Mouse (Mus musculus) bone marrow, adult 2 months (tissue): ENCODE results near the gene Rpl31. TPM values are rescaled to one million over a fixed set of nuclear protein-coding genes. Genes with fewer than 3 reads are reported as not detected.

Experiments
- H3K27ac ChIP-seq: fragments of 200-500 bp; 2 replicates; pipeline ENCODE4 v1.5.1; 2012; ENCODE audit warnings: low read depth, mild to moderate bottlenecking, control low read depth, inconsistent platforms, low read length; ENCODE audit not compliant: control insufficient read depth, poor library complexity, insufficient read depth
- H3K4me1 ChIP-seq: fragments of 200-500 bp; 2 replicates; pipeline ENCODE4 v1.6.1; 2011; ENCODE audit warnings: low read length; ENCODE audit not compliant: control insufficient read depth, insufficient read depth
- H3K4me3 ChIP-seq: fragments of 200-500 bp; replicated peaks from 2 replicates; pipeline ENCODE3; 2011; ENCODE audit warnings: mild to moderate bottlenecking, low read depth, low read length, control low read depth; ENCODE audit not compliant: control insufficient read depth
- CTCF ChIP-seq: fragments of 200-500 bp; IDR thresholded peaks from 2 replicates; pipeline ENCODE4 v1.5.1; 2011; ENCODE audit warnings: low read length, control low read depth; ENCODE audit not compliant: control insufficient read depth, insufficient read depth
- POLR2A ChIP-seq: fragments of 200-500 bp; IDR thresholded peaks from 2 replicates; pipeline ENCODE4 v1.6.1; 2011; ENCODE audit warnings: low read depth, mild to moderate bottlenecking, control low read depth, low read length, borderline replicate concordance; ENCODE audit not compliant: control insufficient read depth
- WGBS: fragments of 180-500 bp; shearing (Covaris S2); methylation state at CpG from one replicate; pipeline ENCODE4 v1.1.7; 2018; 5-methylcytosine and 5-hydroxymethylcytosine counted together
- polyA plus RNA-seq: library from polyadenylated mRNA; stranded (reverse); fragments of >200 nt; gene quantifications from 2 replicates; pipeline ENCODE4 v1.2.4, GENCODE M21; 2011; ENCODE audit warnings: low replicate concordance; ENCODE audit not compliant: missing spikeins, insufficient read depth, insufficient read length

Gene Rpl31
- polyA plus RNA-seq, 1 experiment, result 2,169 TPM

GRCm38 (mm10) chr1:39349001-39349400 lies 18.6 kb upstream of the Rpl31 start:
- no peak overlapping the region for H3K4me3 ChIP-seq
- no peaks in the 10 kb centered on the region; the same call in 1 of the 2 replicates for H3K4me1 ChIP-seq
- no peak overlapping the region for H3K27ac ChIP-seq
- TF ChIP-seq POLR2A (no peak), CTCF (no peak)
- 64% methylated on average over 1 of the region's 1 CpGs for WGBS

- H3K27ac ChIP-seq, result no peak overlapping the region
- no peaks in the 10 kb centered on the region; the same call in 1 of the 2 replicates for H3K4me1 ChIP-seq
- TF ChIP-seq POLR2A, result no peak
- no peak for TF ChIP-seq CTCF
- WGBS, result 81% methylated on average over 7 of the region's 7 CpGs
- no peak overlapping the region for H3K4me3 ChIP-seq
Measured at GRCm38 (mm10) chr1:39349427-39349826, 18.2 kb upstream of the Rpl31 start.

GRCm38 (mm10) chr1:39361754-39362514 lies 5.7 kb upstream of the Rpl31 start:
- WGBS, result 64% methylated on average over 24 of the region's 24 CpGs
- TF ChIP-seq CTCF (no peak), POLR2A (no peak)
- Histone ChIP-seq H3K27ac (no peak overlapping the region), H3K4me1 (no peaks in the 10 kb centered on the region; the same call in 1 of the 2 replicates), H3K4me3 (no peak overlapping the region)

- TF ChIP-seq POLR2A, result no peak
- TF ChIP-seq CTCF, result no peak
- WGBS, result 73% methylated on average over 7 of the region's 7 CpGs
- Histone ChIP-seq H3K4me3 (no peak overlapping the region), H3K27ac (no peak overlapping the region), H3K4me1 (no peaks in the 10 kb centered on the region; the same call in 1 of the 2 replicates)
Measured at GRCm38 (mm10) chr1:39362515-39362893, 5.1 kb upstream of the Rpl31 start.

GRCm38 (mm10) chr1:39365562-39365961 lies 2.1 kb upstream of the Rpl31 start:
- no peak for TF ChIP-seq POLR2A
- TF ChIP-seq CTCF, result no peak
- 85% methylated on average over 1 of the region's 1 CpGs for WGBS
- no peak overlapping the region for H3K27ac ChIP-seq
- H3K4me1 ChIP-seq, result no peaks in the 10 kb centered on the region; the same call in 1 of the 2 replicates
- H3K4me3 ChIP-seq, result no peak overlapping the region

- H3K4me3 ChIP-seq, result no peak overlapping the region
- 26% methylated on average over 6 of the region's 6 CpGs for WGBS
- no peaks in the 10 kb centered on the region; the same call in 1 of the 2 replicates for H3K4me1 ChIP-seq
- TF ChIP-seq CTCF (no peak), POLR2A (no peak)
- no peak overlapping the region for H3K27ac ChIP-seq
Measured at GRCm38 (mm10) chr1:39367045-39367444, 597 bp upstream of the Rpl31 start.

GRCm38 (mm10) chr1:39368267-39368841 lies 712 bp downstream of the Rpl31 start:
- Histone ChIP-seq H3K4me1 (no peaks in the 10 kb centered on the region; the same call in 1 of the 2 replicates), H3K27ac (peak overlapping the region; percentile 91), H3K4me3 (peak overlapping the region; percentile 100)
- TF ChIP-seq POLR2A, result no peak
- TF ChIP-seq CTCF, result no peak
- WGBS, result under 1% methylated on average over 34 of the region's 34 CpGs

GRCm38 (mm10) chr1:39370431-39370830 lies 2.8 kb downstream of the Rpl31 start:
- H3K4me3 ChIP-seq, result no peak overlapping the region
- no peaks in the 10 kb centered on the region; the same call in 1 of the 2 replicates for H3K4me1 ChIP-seq
- no peak overlapping the region for H3K27ac ChIP-seq
- 63% methylated on average over 6 of the region's 6 CpGs for WGBS
- no peak for TF ChIP-seq POLR2A
